Mouse (Mus musculus) Muller cell, postnatal 12 days (primary cell): ENCODE data around the gene Sema6d.

Experiments used
- DNase-seq: peaks from one replicate; pipeline ENCODE4 v3.0.0-alpha.2; 2015; ENCODE audit errors: inconsistent ontology term

Gene Sema6d

DNA sequence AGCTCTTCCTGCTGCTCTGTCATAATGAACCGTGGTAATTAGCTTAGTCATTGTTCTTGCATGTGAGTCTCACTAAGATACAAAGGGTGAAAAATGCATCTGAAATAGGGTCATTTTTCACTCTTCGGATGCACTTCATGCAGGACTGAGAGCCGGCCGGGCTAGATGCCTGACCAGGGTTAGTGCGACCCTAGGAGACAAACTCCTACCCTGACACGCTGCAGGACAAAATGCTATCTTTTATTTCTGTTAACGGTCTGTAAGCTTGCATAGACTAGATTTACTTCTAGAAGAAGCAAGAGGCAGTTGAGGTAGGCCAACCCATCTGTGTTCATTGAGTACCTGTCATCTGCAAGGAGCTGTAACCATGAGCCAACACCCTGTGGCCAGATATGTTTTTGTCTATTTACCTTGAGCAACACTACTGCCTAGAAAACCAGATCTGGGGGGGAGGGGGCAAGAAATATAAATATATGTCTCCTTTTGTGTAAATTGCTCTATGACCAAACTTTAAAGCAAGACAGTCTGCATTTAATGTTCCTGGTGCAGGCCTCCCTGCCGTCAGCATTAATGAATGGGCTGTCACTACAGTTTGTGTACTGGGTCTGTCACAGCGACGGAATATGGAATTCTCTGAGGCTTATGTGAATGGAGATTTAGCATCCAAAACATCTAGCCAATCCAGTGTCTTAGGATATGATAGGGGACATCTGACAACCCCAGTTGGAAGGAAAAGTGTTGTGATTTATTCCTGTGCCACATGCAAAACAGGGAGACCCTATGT lies 523.1 kb downstream of the Sema6d start:
- no peak for DNase-seq

DNA sequence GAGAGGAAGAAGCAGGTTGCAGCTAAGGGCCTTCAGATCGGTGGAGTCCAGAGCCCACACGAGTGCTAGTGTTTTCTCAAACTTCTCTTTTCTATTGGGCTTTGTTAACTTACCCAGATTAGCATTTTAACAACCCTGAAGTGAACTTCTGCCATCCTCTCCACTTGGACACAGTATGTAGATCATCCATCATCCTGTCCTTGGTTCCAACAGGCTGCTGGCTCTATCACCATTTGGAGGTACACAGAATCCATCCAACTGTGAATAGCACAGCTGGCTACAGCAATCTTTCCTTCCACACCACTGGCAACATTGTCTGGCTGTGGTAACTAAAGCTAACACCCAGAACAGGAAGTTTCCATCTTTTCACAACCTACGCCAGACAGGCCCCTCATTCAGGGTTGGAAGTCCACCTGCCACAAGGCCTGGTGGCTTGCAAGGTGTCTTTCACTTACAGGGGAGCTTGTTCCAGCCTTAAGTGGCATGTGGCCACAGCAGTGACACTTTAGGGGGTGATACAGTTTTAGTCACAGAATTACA lies 524.0 kb downstream of the Sema6d start:
- DNase-seq: no peak

DNA sequence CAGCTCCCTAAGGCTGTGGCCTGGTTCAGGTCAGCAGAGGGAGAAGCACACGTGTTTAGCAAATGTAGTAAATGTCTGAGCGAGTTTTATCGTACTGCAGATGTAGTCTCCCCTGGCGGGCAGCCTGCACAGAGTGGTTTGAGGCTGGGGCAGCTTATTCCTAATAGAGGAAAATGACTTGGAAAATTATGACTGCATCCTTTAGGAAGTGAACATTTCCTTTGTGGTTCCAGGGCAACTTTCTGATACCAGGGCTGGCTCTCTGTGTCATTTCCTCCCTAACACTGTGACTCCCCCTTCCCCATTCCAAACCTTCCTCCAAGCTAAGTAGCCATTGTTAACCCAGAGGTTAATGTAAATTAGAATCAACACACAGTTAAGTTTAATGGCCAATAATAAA lies 527.0 kb downstream of the Sema6d start:
- DNase-seq: no peak

DNA sequence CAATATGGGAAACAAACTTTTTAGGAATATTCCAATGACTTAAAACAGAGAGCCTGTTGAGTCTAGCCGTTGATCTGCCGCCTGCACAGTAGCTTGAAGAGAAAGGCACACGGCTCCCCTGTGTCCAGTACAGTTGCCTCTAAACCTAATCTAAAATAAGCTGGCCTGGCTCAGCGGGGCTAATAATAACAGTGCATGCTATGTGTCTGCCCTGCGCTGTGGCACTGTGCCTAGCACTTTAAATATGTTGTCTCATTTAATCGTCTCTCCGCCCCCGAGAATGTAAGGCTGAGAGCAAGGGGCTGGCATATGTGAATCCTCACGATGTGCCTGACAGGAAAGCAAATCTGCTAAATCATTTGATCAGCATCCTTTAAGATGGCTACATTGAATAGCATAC lies 527.7 kb downstream of the Sema6d start:
- no peak for DNase-seq

DNA sequence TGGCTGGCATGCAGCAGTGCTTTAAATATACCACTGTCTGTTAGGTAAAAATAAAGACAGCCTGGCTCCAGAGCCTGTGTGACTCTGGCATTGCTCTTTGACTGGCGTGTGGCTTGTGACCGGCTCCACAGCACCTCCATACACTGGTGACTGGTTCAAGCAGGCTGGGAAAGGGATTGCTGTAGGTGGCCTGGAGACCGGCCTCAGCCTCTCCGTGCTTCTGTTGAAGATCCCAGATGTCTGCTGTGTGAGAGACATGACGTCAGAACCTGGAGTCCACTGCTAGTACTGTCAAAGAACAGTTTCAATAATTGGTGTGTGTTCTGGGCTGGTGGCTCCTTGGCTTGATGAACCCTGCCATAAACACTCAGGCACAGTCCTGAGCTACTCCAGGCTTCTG lies 528.3 kb downstream of the Sema6d start:
- DNase-seq: no peak

DNA sequence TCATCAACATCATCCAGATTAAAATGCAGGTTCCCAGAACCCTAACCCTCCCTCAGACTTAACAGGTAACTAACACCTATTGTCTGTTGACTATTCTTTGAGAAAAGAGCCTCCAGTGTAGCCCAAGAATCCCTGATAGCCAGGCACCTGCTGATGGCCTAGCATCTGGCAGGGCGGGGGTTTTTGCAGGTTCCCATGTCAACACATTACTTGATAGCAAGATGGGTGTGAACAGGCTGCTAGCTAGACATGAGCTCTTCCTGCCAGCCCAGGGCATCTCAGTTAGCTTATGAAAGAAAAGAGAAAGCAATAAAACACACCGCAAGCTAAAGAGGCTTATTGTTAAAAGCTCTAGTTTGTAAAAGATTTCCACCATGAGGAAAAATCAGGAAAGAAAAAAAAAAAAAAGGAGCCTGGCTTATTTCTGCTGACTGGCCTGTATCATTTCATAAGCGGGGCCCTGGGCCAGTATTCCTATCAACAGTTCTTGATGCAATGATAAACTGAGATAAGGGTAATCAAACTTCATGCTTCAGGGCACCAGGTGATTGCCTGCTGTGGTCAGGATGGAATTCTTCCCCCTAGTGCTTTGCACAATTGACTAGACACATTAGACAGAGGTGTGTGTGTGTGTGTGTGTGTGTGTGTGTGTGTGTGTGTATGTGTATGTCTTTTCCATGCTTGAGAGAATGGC lies 528.9 kb downstream of the Sema6d start:
- no peak for DNase-seq

DNA sequence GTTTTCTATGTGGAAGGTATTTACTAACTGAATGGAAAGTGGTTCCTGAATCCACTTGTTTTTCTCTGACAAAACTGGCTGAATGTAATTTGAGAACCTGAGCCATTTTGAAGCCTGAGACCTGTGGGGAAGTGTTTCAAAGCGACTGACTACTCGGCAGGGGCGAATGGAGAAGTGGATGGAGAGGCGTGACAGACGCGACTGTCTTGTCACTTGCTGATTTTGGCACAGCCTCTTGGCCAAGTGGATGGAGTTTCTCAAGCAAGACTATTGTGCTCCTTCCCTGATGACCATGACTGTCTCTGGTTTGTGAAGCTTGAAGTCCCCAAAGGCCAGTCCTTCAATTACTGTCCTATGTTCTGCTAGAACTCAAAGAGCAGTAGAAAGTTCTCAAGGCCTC lies 530.7 kb downstream of the Sema6d start:
- no peak for DNase-seq

DNA sequence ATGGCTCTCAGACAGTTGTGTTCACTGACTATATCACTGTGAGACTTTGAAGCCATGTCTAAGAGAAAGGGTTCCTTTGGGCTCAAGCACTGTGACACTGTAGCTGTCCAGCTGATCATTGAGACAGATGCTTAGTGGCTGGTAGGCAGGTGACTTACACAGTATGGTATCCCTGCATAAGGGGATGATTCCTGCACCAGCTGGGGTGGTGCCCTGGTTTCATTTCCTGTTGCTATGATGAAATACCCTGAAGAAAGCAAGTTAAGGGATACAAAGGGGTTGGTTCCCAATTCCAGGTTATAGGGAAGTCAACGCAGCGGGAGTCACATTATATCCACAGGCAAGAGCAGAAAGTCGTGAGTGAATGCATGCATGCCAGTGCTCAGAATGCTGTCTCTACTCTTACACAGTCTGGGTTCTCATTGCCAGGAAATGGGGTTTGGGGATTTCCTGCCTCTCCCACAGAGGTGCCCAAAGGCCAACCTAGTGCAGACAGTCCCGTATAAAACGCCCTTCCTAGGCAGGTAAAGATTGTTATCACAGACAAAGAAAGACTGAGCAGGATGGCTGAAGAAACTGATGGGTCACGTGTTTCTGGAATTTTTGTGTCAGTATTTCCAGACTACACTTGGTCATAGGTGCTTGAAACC lies 532.3 kb downstream of the Sema6d start:
- no peak for DNase-seq

DNA sequence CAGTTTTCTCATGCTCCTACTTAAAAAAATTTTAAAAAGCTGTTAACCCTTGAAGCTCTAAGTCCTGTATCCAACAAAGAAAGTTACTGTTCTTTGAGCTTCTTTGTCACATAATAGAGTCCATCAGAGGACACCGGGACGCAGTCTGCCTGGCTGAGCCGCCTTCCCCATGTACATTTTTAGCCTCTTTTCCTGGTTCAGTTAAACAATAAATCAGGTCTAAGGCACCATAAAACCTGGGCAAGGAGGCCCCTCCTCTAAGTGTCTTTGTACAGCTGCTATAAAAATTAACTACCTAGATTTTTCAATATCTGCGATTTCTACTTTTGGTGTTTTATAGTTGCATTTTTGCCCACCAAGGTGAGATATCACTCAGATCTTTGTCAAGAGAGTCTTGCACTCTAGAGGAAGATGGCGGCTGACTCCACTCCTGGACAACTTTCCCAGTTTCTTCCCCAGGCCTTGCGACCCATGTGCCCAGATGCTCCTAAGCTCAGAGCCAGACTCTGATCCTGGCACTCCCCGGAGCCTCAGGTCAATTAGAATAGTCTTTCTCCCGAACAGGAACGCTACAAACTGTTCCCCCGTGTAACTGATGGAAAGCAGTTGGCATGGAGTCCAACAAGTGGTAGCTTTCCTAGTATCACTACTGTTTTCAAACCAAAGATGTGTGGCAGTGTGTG lies 534.6 kb downstream of the Sema6d start:
- DNase-seq: no peak

DNA sequence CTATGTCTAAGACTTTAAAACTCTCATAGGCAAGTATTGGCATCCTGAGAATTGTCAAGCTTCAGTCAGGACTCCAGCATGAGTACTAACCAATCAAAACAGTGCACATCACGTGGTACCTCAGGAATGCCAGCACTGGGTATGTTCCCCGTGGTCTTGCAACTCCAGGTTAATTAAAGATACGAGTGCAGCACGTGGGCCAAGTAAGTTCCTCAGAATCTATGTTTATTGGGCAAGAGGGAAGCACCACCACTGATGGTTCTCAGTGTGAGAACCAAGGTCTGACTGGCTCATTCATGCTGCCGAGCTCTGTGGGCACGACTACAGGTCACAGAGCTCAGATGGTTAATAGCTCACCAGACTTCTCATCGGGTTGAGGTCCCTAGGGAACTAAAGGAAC lies 536.7 kb downstream of the Sema6d start:
- DNase-seq: no peak

DNA sequence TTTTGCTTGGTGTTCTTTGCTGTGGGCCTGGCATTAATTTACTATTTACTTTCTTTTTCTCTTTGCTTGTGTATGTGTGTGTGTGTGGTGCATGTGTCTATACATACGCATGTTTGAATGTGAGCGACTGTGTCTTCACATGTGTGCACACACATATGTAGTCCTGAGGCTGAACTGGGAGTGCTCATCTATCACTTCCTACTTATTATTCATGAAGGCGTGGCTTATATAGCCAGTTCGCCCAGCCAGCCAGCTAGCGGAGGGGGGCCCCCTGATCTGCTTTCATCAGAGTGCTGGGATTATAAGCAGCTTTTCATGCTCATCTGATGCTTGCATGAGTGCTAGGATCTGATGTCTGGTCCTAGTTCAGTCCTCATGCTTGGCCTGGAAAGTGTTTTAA lies 537.9 kb downstream of the Sema6d start:
- DNase-seq: no peak

DNA sequence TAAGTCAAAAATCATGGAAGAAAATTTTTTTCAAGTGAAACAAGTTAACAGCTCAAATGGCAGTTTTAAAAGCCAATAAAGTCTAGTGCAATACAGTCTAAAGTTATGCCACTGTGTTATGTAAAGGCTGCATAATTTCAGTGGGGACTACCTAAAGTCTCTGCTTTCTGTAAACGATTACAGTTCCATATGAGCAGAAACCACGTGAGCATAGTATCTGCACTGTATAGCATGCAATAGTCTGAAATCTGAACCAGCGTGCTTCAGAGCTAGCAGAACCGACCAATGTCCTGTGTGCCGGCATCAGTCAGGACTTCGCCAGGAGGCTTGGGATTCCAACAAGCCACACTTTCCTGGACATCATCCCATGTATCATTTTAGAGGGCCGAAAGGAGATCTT lies 538.9 kb downstream of the Sema6d start:
- no peak for DNase-seq

DNA sequence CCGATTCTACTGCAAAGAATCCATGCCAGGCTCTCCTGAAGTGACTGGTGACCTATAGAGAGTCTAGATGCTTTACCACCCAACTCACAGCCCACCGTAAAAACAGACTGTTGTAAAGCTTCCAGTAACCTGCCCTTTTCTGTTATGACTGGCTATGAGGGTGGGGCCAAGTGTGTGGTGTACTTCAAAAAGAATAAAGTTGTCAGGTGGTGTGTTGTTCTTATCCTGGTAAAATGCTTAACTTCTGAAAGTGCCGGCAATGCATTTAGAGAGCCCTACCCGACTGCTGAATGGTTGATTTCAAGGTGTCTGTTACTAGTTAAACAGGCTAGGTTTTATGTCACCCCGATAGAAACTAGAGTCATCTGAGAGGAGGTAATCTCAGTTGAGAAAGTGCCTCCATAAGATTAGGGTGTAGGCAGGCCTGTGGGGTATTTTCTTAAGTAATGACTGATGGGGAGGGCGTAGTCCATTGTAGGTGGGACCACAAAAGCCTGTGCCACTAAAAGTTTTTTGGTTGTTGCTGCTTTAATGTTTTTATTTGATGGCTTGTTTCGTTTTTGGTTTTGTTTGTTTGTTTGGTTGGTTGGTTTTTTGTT lies 544.7 kb downstream of the Sema6d start:
- DNase-seq: no peak

DNA sequence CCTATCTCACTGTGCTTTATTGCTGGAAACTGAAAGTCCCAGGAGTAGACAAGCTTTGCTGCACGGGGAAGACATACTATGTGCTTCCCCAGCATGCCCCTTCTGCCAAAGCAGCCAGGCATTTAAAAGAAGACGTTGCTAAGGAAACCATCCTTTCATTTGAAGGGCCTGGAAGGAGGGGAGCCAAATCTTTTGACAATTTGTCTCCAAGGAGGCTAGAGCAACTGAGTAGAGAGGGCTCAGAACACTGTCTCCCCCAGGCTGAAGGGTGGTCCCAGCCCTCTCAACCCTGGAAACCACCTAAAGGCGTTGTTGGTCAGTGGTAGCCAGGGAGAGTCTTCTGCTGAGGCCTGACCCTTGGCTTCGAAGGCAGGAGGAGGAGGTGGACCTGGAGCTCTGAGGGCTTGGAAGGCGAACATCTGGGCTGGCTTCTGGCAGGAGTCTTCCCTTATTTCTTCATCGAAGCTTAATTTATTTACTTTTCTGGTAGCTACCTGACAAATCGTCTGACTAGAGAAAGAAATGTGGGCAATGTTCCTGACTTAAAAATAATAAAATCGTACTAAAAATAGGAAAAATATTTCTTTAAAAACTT lies 545.6 kb downstream of the Sema6d start:
- no peak for DNase-seq

DNA sequence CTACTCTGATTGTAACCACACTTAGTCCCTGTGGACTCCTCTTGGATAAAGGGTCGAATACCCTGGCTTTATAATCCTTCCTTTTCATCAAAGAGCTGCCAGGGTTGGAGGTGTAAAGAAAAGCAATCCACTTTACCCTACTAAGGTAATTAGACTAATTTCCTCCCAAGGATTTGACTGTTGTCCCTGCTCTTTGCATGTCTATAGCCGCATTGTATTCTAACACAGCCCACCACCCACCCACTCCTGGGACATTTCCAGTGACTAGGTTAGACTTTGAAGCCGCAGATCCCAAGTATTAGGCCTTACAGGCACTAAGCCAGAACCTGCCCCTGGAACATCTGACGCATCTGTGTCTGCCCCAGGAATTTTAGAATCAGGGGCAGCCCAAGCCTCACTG lies 547.3 kb downstream of the Sema6d start:
- DNase-seq: peak; percentile 36

DNA sequence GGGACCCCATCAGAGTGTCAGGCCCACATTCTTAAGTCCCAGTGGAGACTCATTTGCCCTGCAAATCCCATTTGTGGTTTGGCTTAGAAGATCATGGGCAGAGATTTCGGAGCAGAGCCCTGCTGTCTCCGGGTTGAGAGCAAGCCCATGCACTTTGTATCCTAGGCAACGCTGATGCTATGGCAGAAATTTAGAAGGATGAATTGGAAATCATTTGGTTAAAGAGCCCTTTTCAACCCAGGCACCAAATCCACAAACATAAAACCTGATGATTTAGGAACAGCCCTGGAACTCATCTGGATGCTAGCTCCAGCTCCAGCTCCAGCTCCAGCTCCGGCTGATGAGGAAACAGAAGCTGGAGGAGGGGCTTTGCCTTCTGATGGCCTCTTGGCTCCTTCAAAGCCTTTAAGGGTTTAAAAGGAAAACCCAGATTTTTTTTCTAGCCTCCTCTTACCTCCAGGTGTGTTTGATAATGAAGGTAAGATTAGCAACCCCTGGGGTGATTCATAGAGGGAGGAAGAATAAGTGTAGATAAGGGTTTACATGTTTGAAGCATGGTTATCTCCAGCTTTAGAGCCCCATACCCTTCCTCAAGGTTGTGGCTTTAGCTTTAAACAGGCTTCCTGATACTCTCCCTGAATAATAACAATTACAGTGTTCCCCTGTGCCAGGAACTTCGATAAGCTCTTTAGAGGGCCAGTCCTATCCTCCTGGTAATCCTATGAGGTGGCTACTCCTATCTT lies 549.6 kb downstream of the Sema6d start:
- no peak for DNase-seq

DNA sequence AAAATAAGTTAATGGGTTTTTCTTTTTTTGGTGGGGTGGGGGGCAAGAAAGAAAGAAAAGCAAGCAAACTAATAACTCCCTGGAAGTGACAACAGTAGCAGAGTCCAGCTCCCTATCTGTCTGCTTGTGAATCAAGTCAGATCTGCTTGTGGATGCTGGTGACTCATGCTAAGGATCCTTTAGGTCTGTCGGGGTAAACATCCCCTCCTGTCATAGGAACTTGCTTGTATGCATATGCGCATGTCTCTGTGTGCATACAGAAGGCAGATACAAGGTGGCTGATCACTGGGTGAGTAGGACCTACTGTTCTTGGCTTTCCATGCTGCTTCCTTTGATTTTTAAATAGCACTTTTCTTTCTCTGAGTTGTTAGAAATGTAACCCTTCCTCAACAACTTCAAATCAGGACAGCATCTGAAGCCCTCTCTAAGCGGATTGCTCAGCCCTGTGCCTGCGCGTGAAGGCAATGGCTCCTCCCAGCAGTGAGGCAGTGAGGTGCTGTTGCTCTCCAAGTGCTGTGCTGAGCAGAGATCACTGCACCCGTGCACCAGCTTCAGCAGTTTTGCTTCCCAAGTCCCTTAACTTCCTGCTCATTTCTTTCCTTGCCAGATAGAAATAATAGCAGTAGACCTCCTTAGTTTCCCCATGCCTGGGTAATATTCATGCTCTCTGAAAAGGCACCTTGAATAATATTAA lies 550.9 kb downstream of the Sema6d start:
- DNase-seq: no peak

DNA sequence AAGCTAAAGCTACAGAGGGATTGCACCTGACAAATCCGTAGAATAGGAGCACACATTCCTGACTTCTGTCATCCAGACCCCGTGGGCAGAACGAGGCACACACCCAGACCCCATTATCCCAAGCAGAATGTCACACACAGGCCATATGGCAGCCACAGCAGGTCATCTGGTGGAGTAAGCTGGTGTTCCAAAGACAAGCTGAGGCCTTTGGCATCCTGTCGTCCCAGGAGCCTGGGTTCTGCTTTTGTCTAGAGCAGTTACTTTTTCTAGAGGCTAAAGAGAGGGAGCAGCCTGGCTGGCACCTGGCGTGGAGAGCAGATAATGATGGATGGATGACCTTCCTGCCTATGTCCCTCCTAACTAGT lies 551.4 kb downstream of the Sema6d start:
- DNase-seq: no peak

DNA sequence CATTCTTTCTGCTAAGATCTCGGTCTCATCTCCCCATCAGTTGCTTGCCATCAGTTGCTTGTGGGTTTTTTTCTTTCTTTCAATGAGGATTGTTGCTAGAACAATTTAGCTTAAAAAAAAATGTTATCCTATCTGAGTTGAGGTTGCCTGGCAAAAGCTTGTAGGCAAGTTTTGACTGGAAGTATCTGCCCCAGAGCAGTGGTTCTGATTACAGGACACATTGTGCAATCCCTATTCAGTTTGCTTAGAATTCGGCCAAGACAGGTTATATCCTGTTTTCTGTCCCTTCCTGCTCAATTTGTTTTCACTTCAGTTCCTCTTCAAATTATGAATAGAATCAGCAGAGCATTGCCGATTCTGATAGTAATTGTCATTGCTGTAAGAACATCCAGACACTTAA lies 552.4 kb downstream of the Sema6d start:
- DNase-seq: peak; percentile 16

DNA sequence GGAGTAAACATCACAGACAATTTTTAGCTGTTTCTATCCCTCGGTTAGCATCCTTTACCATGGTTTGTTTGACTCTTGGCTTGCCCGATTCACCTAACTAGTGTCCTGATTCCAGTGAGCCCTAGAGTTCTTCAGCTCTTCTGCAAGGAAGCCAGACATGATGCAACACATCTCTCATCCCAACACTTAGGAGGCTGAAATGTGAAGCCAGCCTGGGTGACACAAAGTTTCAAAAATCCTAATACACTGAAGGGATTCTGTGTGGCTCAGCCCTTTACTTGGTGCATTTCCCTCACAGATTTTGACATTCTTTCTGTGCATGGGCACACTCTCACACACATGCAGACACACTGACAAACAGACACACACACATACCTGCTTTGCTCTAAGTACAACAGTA lies 560.8 kb downstream of the Sema6d start:
- no peak for DNase-seq
